ENCODE assay signal across 10 mouse cellular contexts in genomic region chr1:189028267-189028666, GRCm38 (mm10). TPM values are rescaled to one million over a fixed set of nuclear protein-coding genes. Genes with fewer than 3 reads are reported as not detected.
DNase-seq lines count a peak whose midpoint lies in the region; ATAC-seq and TF ChIP-seq lines count a peak whose summit lies in the region.
"Had no signal": no experiment of that assay in that cellular context is flagged by ENCODE, and none has a peak within 500 bp of the region (broad histone marks: within the 10 kb centered on the region; RNA-seq: fewer than 3 reads in every experiment).

No protein-coding gene starts in this region.

- no peaks in the 10 kb centered on the region for H3K9me3 ChIP-seq in lung, embryonic 16.5 days (ENCODE audit: control insufficient read depth, low read length)
- H3K9me3 ChIP-seq in MEL (replicated peaks; ENCODE audit: insufficient read depth, low read length) = no peaks in the 10 kb centered on the region
- H3K9me3 ChIP-seq: forebrain, embryonic 10.5 days; midbrain, embryonic 12.5 days had no signal

- ATAC-seq in lung, embryonic 16.5 days (ENCODE audit: low read depth) = peak; percentile 21; the same call in 1 of the 2 replicates
- ATAC-seq in monocyte, adult 5-6 weeks (replicated peaks; ENCODE audit: insufficient number of reproducible peaks, low FRiP score, low TSS enrichment, poor library complexity, severe bottlenecking) = no peak

- no peak overlapping the region for H3K9ac ChIP-seq in lung, embryonic 16.5 days (ENCODE audit: low read length)
- no peak overlapping the region for H3K9ac ChIP-seq in MEL (ENCODE audit: control insufficient read depth, low read depth, low read length, poor library complexity, severe bottlenecking)
- H3K9ac ChIP-seq: midbrain, embryonic 12.5 days had no signal

- peak in 2 of 3 experiments; percentile 40 to 70; a peak in 5 of 6 replicates for TF ChIP-seq CTCF in MEL (IDR thresholded peaks at IDR 0.05 in 2 of 3, conservative IDR thresholded peaks at IDR 0.05 in 1 of 3; ENCODE audit: control insufficient read depth in 1 of 3, insufficient read depth in 1 of 3, low read depth in 2 of 3, low read length in 3 of 3, poor library complexity in 1 of 3, severe bottlenecking in 1 of 3)

- DNase-seq in heart, postnatal 10 days = peak; percentile 24 to 59
- no peak for DNase-seq in heart, adult 9 months (ENCODE audit: low spot score in 2 of 2)
- no peak for DNase-seq in lung, postnatal 14 days
- DNase-seq in MEL (ENCODE audit: low read depth, low spot score) = peak; percentile 32
- peak; percentile 52 for DNase-seq in embryo, embryonic 11 days
- no peak for DNase-seq in left cerebral cortex, postnatal 10 days (ENCODE audit: extremely low spot score in 1 of 2, low spot score in 2 of 2)

- intact Hi-C loops in heart, postnatal 10 days (cut with DNase I) = loop anchor here (1.0 to 10.0 kb wide), 7 partner anchors 49 to 897 kb away; partner anchors contain the start of gene Smyd2
- intact Hi-C loops in left cerebral cortex, postnatal 10 days (cut with DNase I) = loop anchor here (5.0 kb wide), 3 partner anchors 549 to 649 kb away; no protein-coding TSS in a partner anchor

- H3K27ac ChIP-seq in lung, embryonic 16.5 days (ENCODE audit: low read length) = no peak overlapping the region
- H3K27ac ChIP-seq in MEL (ENCODE audit: control insufficient read depth, low read depth, low read length) = no peak overlapping the region
- H3K27ac ChIP-seq: forebrain, embryonic 10.5 days; midbrain, embryonic 12.5 days had no signal

- no peaks in the 10 kb centered on the region for H3K79me2 ChIP-seq in MEL (ENCODE audit: control insufficient read depth, insufficient read depth, low read length, poor library complexity)

- WGBS in lung, embryonic 16.5 days = 46% methylated on average over 1 of the region's 1 CpGs

- peak; percentile 76 for TF ChIP-seq RAD21 in MEL (IDR thresholded peaks at IDR 0.05; ENCODE audit: low read depth, low read length)

- no peak overlapping the region for H3K4me2 ChIP-seq in lung, embryonic 16.5 days (ENCODE audit: low read depth, low read length)
- H3K4me2 ChIP-seq: midbrain, embryonic 12.5 days had no signal

- H3K36me3 ChIP-seq in lung, embryonic 16.5 days (ENCODE audit: control insufficient read depth, insufficient read depth, low read length) = no peaks in the 10 kb centered on the region
- H3K36me3 ChIP-seq in MEL (ENCODE audit: control insufficient read depth in 1 of 2, insufficient read depth in 2 of 2, low read length in 2 of 2) = no peaks in the 10 kb centered on the region
- H3K36me3 ChIP-seq: forebrain, embryonic 10.5 days; midbrain, embryonic 12.5 days had no signal

- no peak overlapping the region for H3K4me3 ChIP-seq in lung, embryonic 16.5 days (ENCODE audit: low read length)
- H3K4me3 ChIP-seq in MEL (ENCODE audit: control insufficient read depth in 1 of 2, insufficient read depth in 1 of 2, low read depth in 2 of 2, low read length in 2 of 2) = no peak overlapping the region
- H3K4me3 ChIP-seq: forebrain, embryonic 10.5 days; midbrain, embryonic 12.5 days had no signal

- 0 out of 2 replicates have a peak, but pooled peaks cover 2% of the 10 kb centered on the region for H3K4me1 ChIP-seq in lung, embryonic 16.5 days (replicated peaks; ENCODE audit: control insufficient read depth, insufficient read depth, low read length)
- H3K4me1 ChIP-seq in MEL (ENCODE audit: control insufficient read depth in 1 of 2, insufficient read depth in 2 of 2, low read length in 2 of 2) = no peaks in the 10 kb centered on the region
- H3K4me1 ChIP-seq: forebrain, embryonic 10.5 days; midbrain, embryonic 12.5 days had no signal

- no peak for TF ChIP-seq POLR2A in MEL (IDR thresholded peaks at IDR 0.05; ENCODE audit: control insufficient read depth in 1 of 2, insufficient read depth in 1 of 2, low read depth in 1 of 2, low read length in 2 of 2, poor library complexity in 1 of 2)

- H3K27me3 ChIP-seq in lung, embryonic 16.5 days (ENCODE audit: control insufficient read depth, insufficient read depth, low read depth, low read length) = no peaks in the 10 kb centered on the region
- H3K27me3 ChIP-seq in MEL (ENCODE audit: control insufficient read depth in 1 of 2, insufficient read depth in 2 of 2, low read length in 2 of 2) = no peaks in the 10 kb centered on the region
- H3K27me3 ChIP-seq: midbrain, embryonic 12.5 days had no signal

- no peak for TF ChIP-seq EP300 in MEL (IDR thresholded peaks at IDR 0.05; ENCODE audit: low read depth in 1 of 2, low read length in 2 of 2)

TF ChIP-seq in MEL, 35 proteins besides CTCF, POLR2A, EP300 and RAD21:
- TF ChIP-seq MAFK (IDR thresholded peaks at IDR 0.05; ENCODE audit: borderline replicate concordance, low read depth, low read length) (no peak), ZC3H11A (IDR thresholded peaks at IDR 0.05; ENCODE audit: low read depth, low read length) (peak; percentile 51), SMC3 (IDR thresholded peaks at IDR 0.05; ENCODE audit: low read depth, low read length) (peak; percentile 53)
TF ChIP-seq in MEL: peak in this region for 2.

RNA-seq across cellular contexts. Expression of gene Kctd3, which starts 20.6 kb away (rescaled TPM):
- 10 to 100 TPM; 38.0 to 40.2 TPM for total RNA-seq in heart, postnatal 10 days (2021)
- polyA plus RNA-seq in lung, embryonic 16.5 days (2015; fragmentation: Nextera tagmentation; extraction: Ambion mirVana) = 24.5 and 26.3 TPM in 2 replicates
- total RNA-seq in MEL (2012; rRNA removed) = 26.8 and 27.7 TPM in 2 replicates
- 10 to 100 TPM in 1 of 2 experiments, not detected in 1; 42.3 TPM for polyA plus RNA-seq in MEL (2012; ENCODE audit: insufficient read depth in 1 of 2, insufficient read length in 2 of 2, low read depth in 1 of 2, low replicate concordance in 2 of 2, missing spikeins in 1 of 2)
- total RNA-seq in monocyte, adult 5-6 weeks (2017) = 13.3 to 32.7 TPM (median 13.9 TPM) in 3 replicates
- total RNA-seq in left cerebral cortex, postnatal 10 days (2021) = 100 to 1,000 TPM; 120 to 122 TPM

Comparison
In these comparisons a context has a peak if more than half of its experiments do, and no peak if none do; other contexts are left out.
1. DNase-seq: peak in heart, postnatal 10 days (2 of 2), MEL (single experiment) and embryo, embryonic 11 days (single experiment); none in heart, adult 9 months (0 of 2), lung, postnatal 14 days (single experiment) and left cerebral cortex, postnatal 10 days (0 of 2).